Mouse (Mus musculus) small intestine, adult 10 weeks (tissue): ENCODE measurements around the gene Klri1. TPM values are rescaled to one million over a fixed set of nuclear protein-coding genes. Genes with fewer than 3 reads are reported as not detected.

Source experiments
- polyA plus RNA-seq: library from polyadenylated mRNA; stranded (reverse); fragments of 350-450 nt; fragmentation: Illumina TruSeq; extraction: RNeasy Lipid Tissue Mini Kit (QIAGEN cat#74804); gene quantifications from one replicate; pipeline ENCODE4 v1.2.3, GENCODE M21; 2014; ENCODE audit warnings: low replicate concordance

Gene Klri1
- 4.0 TPM for polyA plus RNA-seq

GRCm38 (mm10) chr6:129717032-129717431 lies at the start of gene Klri1:
Klri1 (minus strand) TSS chr6:129717132.

DNA sequence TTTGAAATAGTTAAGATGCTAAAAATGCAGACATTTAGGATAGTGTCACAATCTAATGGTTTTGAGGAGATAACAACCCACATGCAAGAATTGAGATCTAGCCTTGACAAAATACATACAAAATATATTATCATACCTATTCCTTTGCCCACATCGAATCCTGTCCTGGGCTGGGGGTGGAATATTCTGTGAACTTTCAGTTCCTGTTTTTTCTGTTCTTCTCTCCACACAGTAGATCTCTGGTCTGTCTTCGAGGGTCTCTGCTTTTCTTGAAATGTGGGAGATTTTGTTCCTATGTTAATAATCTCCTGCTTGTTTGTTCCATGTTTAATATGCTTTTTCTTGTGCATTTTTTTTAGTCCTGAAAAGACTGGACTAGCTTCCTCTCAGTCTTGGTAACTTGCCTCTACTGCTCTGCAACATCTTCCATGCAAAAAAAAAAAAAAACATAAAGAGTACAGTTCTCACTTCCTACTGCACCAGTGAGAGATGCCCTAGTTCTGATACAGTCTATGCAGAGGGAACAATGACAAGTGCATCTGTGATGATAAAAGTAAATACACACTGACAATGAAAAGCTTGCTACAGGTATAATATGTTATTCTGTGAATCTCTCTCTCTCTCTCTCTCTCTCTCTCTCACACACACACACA lies 23.3 kb upstream of the Klri1 start, which contains the start of gene Klri2:
Klri2 (minus strand) TSS at position 416 of the 653 bp plus-strand sequence.

DNA sequence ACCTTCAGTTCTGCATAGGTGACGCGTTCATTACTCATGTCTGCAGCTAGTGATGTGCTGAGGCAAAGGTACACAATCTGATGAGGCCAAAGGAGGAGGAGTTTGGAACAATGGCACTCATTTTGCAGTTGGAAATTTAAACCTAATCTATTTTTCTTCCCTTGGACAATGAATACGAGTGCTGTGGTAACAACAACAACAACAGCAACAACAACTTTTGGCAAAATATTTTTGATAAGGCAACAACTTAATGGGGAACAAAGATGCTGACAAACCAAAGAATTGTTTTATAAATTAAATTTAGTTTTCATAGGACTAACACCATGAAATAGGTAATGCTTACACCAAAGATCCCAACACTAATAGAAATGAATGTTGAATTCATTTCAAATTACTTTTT lies 38.1 kb downstream of the Klri1 start, which contains the start of gene Klrc1:
Klrc1 (minus strand) TSS at position 101 of the 400 bp plus-strand sequence.

DNA sequence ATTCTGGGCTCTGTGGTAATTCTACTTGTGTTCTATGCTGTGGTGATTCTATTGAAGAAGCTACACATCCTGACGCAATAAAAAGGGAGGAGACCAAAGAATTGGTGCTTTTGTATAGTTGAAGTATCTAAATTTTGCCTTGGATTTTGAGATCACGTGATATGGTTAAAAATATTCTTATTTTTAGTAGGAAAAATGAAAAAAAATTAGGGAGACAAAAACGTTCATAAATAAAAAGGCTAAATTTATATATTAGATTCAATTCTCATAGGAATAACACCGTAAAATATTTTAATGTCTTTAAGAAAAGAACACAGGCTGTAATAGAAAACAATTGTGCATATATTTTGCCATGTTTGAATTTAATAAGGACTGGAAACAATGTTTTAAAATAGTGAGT lies 56.3 kb downstream of the Klri1 start, which contains the start of gene Klrc2:
Klrc2 (minus strand) TSS at position 101 of the 400 bp plus-strand sequence.

Other genes with a start within 250 kb of the Klri1 start
- gene Olr1, start 210.0 kb downstream of the Klri1 start, polyA plus RNA-seq: not detected
- not detected for gene Tmem52b, start 204.6 kb downstream of the Klri1 start, polyA plus RNA-seq
- 3.5 TPM for gene Gabarapl1, start 184.0 kb downstream of the Klri1 start, polyA plus RNA-seq
- gene Klre1, start 139.2 kb downstream of the Klri1 start, polyA plus RNA-seq: 1.4 TPM
- gene Klrd1, start 125.3 kb downstream of the Klri1 start, polyA plus RNA-seq: 48.6 TPM
- gene Klrk1, start 93.3 kb downstream of the Klri1 start, polyA plus RNA-seq: 4.7 TPM
- gene Klrc3, start 73.8 kb downstream of the Klri1 start, polyA plus RNA-seq: not detected
- gene Klrc2, start 56.4 kb downstream of the Klri1 start, polyA plus RNA-seq: 0.45 TPM
- gene Klrc1, start 38.2 kb downstream of the Klri1 start, polyA plus RNA-seq: 1.2 TPM
- gene Klri2, start 23.4 kb upstream of the Klri1 start, polyA plus RNA-seq: 0.30 TPM
- 7.3 TPM for gene Gm156, start 67.1 kb upstream of the Klri1 start, polyA plus RNA-seq
- gene Gm17631, start 145.5 kb upstream of the Klri1 start, polyA plus RNA-seq: not detected
- 9.5 TPM for gene Klra17, start 159.5 kb upstream of the Klri1 start, polyA plus RNA-seq
- gene Klra5, start 200.5 kb upstream of the Klri1 start, polyA plus RNA-seq: 10.0 TPM